Mouse (Mus musculus) small intestine, adult 2 months (tissue): ENCODE data around the gene Nme9.

Experiments
- CTCF ChIP-seq: fragments of 200-500 bp; IDR thresholded peaks from 2 replicates; pipeline ENCODE4 v1.5.1; 2012; ENCODE audit warnings: low read depth, mild to moderate bottlenecking, control low read depth, inconsistent platforms, low read length, moderate library complexity, mixed read lengths; ENCODE audit not compliant: insufficient replicate concordance, insufficient read length; ENCODE audit errors: extremely low read depth
- POLR2A ChIP-seq: fragments of 200-500 bp; IDR thresholded peaks from 2 replicates; pipeline ENCODE4 v1.6.1; 2012; ENCODE audit warnings: low read depth, mild to moderate bottlenecking, control low read depth, inconsistent platforms, low read length, moderate library complexity

DNA sequence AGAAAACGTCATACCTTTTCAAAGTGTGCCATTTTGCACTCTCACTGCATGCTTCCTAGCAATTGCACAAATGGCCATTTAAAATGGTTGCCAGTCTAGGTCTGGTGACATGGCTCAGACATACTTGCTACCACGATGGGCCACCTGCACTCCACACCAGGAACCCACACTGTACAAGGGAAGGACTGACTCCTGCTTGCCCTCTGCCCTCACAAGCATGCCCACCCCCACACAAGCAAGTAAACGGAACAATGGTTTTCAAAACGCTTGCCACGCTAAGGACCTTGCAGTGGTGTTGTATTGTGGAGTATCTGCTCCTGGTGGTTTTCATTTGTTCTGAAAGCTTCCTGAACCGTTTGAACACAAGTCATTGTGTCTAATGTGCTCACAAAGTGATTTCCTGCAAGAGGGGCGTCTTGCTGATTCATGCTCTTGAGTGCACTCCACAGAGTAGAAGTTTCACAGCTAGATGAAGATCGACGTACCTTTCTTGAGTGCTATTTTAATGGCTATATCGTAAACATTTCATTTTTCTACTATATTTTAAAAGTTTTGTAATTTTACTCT, 41.4 kb downstream of the Nme9 start:
- TF ChIP-seq CTCF (no peak), POLR2A (no peak)
